Mouse (Mus musculus): ENCODE measurements at regions not wholly inside any gene's neighbourhood (a gene's known extent, or its start where the extent isn't known, plus 50 kb on each side); places are given as distances from the start of the nearest gene placed in this dataset.

GRCm38 (mm10) chr3:47095288-47095687 lies 647.3 kb upstream of the Pabpc4l start:
- Histone ChIP-seq H3K27me3 (replicated peaks; ENCODE audit: control insufficient read depth, insufficient read depth, low read length) (no peaks in the 10 kb centered on the region), H3K36me3 (ENCODE audit: control insufficient read depth, insufficient read depth, low read length) (no peaks in the 10 kb centered on the region), H3K27ac (ENCODE audit: insufficient read depth, low read depth, low read length) (no peak overlapping the region), H3K4me1 (ENCODE audit: control insufficient read depth, insufficient read depth, low read length) (no peaks in the 10 kb centered on the region), H3K4me3 (ENCODE audit: insufficient read depth, low read depth, low read length) (no peak overlapping the region)
- 67% methylated on average over 7 of the region's 7 CpGs for WGBS
- no peak for TF ChIP-seq CTCF (conservative IDR thresholded peaks at IDR 0.05; ENCODE audit: insufficient read depth, insufficient read length, low read depth, low read length)
- no peak for TF ChIP-seq POLR2A (IDR thresholded peaks at IDR 0.05; ENCODE audit: low read depth, low read length)
- no peak for DNase-seq

DNA sequence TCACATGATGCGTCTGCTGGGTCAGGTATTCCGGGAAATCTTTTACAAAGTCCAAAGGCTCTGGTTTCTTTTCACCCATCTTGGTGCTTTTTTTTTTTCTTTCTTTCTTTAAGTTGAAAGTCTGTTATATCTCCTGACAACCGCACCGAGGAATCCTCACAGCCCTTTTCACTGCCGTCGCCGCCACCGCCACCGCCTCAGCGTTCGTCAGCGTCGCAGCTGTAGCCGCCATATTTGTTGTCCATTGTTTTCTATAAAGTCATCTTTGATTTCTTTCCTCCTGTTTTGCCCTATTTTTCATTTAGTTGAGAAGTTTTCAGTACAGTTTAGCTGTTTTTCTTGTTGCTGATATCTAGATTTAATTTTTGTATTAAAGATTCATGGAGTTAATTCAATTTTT lies 603.5 kb upstream of the Pabpc4l start:
- Histone ChIP-seq H3K36me3 (ENCODE audit: control insufficient read depth, insufficient read depth, low read length) (no peaks in the 10 kb centered on the region), H3K4me3 (ENCODE audit: insufficient read depth, low read depth, low read length) (no peak overlapping the region), H3K4me1 (ENCODE audit: control insufficient read depth, insufficient read depth, low read length) (no peaks in the 10 kb centered on the region), H3K27me3 (replicated peaks; ENCODE audit: control insufficient read depth, insufficient read depth, low read length) (no peaks in the 10 kb centered on the region), H3K27ac (ENCODE audit: insufficient read depth, low read depth, low read length) (no peak overlapping the region)
- TF ChIP-seq POLR2A (IDR thresholded peaks at IDR 0.05; ENCODE audit: low read depth, low read length) (no peak), CTCF (conservative IDR thresholded peaks at IDR 0.05; ENCODE audit: insufficient read depth, insufficient read length, low read depth, low read length) (no peak)
- WGBS: 96% methylated on average over 14 of the region's 14 CpGs
- no peak for DNase-seq

DNA sequence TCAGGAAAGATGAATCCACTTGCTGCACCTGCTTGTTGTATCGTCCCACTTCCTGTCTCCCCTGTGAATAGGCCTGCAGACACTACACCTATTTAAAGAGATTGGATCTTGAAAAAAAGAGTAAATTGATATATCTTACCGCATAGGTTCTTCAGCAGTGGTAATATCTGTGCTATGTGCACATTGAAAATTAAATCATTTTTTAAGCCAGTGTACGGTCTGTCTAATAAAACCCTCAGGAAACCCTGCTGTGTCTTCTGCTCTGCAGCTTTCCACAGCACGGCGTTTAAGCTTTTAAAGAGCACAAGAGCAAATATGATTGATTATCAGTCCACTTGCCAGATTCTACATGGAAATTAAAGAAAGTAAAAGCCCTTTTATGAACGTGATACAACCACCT lies 577.7 kb upstream of the Pabpc4l start:
- TF ChIP-seq CTCF (conservative IDR thresholded peaks at IDR 0.05; ENCODE audit: insufficient read depth, insufficient read length, low read depth, low read length) (no peak), POLR2A (IDR thresholded peaks at IDR 0.05; ENCODE audit: low read depth, low read length) (no peak)
- no peak for DNase-seq
- no peaks in the 10 kb centered on the region for H3K27me3 ChIP-seq (replicated peaks; ENCODE audit: control insufficient read depth, insufficient read depth, low read length)
- H3K4me1 ChIP-seq (ENCODE audit: control insufficient read depth, insufficient read depth, low read length): no peaks in the 10 kb centered on the region
- H3K27ac ChIP-seq (ENCODE audit: insufficient read depth, low read depth, low read length): no peak overlapping the region
- 89% methylated on average over 6 of the region's 6 CpGs for WGBS
- H3K36me3 ChIP-seq (ENCODE audit: control insufficient read depth, insufficient read depth, low read length): no peaks in the 10 kb centered on the region
- no peak overlapping the region for H3K4me3 ChIP-seq (ENCODE audit: insufficient read depth, low read depth, low read length)

DNA sequence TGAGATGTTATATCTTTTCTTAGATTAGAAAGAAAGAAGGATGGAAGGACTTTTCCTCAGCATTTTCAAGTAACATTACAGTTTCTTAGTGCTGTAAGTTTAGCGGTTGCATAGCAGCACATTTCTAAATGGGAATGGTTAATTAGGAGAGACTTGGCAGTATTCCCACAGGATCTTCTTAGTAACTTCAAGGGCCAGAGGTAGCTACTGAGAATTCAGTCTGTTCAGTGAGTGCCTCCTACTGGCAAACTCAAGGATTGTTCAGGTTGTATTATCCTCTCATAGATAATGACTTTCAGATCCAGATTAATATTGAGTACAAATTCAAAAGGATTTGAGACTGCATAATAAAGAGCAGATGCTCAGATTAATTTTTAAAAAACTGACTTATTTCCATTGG lies 571.3 kb upstream of the Pabpc4l start:
- H3K36me3 ChIP-seq (ENCODE audit: control insufficient read depth, insufficient read depth, low read length): no peaks in the 10 kb centered on the region
- no peaks in the 10 kb centered on the region for H3K27me3 ChIP-seq (replicated peaks; ENCODE audit: control insufficient read depth, insufficient read depth, low read length)
- no peaks in the 10 kb centered on the region for H3K4me1 ChIP-seq (ENCODE audit: control insufficient read depth, insufficient read depth, low read length)
- H3K4me3 ChIP-seq (ENCODE audit: insufficient read depth, low read depth, low read length): no peak overlapping the region
- WGBS: 54% methylated on average over 1 of the region's 1 CpGs
- H3K27ac ChIP-seq (ENCODE audit: insufficient read depth, low read depth, low read length): no peak overlapping the region
- TF ChIP-seq POLR2A (IDR thresholded peaks at IDR 0.05; ENCODE audit: low read depth, low read length): no peak
- TF ChIP-seq CTCF (conservative IDR thresholded peaks at IDR 0.05; ENCODE audit: insufficient read depth, insufficient read length, low read depth, low read length): no peak
- peak; percentile 2 for DNase-seq

DNA sequence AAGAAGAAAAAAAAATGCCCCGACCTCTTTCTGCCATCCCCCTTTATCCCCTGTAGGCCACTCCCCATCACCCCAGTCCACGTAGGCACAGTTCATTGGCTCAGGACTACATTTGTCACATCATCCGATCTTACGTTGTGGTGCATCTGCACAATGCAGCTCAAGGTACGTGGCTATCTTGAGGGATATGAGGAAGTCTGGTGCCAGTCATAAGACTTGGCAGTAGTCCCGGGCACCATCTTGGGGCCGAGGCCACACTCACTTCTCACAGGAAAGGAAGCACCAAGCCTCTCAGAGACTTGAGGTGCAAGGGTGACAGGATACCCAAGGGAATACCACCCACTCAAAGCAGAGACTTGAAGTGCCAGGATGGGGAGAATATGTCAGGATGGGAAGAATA lies 570.5 kb upstream of the Pabpc4l start:
- Histone ChIP-seq H3K4me1 (ENCODE audit: control insufficient read depth, insufficient read depth, low read length) (no peaks in the 10 kb centered on the region), H3K27ac (ENCODE audit: insufficient read depth, low read depth, low read length) (no peak overlapping the region), H3K4me3 (ENCODE audit: insufficient read depth, low read depth, low read length) (no peak overlapping the region), H3K36me3 (ENCODE audit: control insufficient read depth, insufficient read depth, low read length) (no peaks in the 10 kb centered on the region), H3K27me3 (replicated peaks; ENCODE audit: control insufficient read depth, insufficient read depth, low read length) (no peaks in the 10 kb centered on the region)
- TF ChIP-seq CTCF (conservative IDR thresholded peaks at IDR 0.05; ENCODE audit: insufficient read depth, insufficient read length, low read depth, low read length) (no peak), POLR2A (IDR thresholded peaks at IDR 0.05; ENCODE audit: low read depth, low read length) (no peak)
- WGBS: 87% methylated on average over 7 of the region's 7 CpGs
- DNase-seq: no peak

DNA sequence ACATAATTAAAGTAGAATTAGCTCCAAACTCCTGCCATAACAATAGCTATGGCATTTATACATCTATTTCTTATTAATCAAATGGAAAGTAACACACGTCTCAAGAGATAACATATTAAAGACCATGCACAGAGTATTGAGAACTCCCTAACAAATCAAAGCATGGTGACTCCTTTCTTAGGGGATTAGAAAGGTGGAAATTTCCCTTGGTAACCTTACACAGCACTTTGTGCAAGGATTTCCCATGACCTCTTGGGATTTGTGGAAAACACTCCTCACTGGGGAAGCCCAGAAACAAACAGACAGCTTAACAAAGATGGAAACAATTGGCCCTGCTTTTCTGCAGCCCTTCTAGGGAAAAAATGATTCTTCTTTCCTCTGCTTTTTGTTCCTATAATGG lies 562.4 kb upstream of the Pabpc4l start:
- Histone ChIP-seq H3K4me3 (ENCODE audit: insufficient read depth, low read depth, low read length) (no peak overlapping the region), H3K27me3 (replicated peaks; ENCODE audit: control insufficient read depth, insufficient read depth, low read length) (no peaks in the 10 kb centered on the region), H3K36me3 (ENCODE audit: control insufficient read depth, insufficient read depth, low read length) (no peaks in the 10 kb centered on the region), H3K4me1 (ENCODE audit: control insufficient read depth, insufficient read depth, low read length) (no peaks in the 10 kb centered on the region), H3K27ac (ENCODE audit: insufficient read depth, low read depth, low read length) (no peak overlapping the region)
- 83% methylated on average over 1 of the region's 1 CpGs for WGBS
- DNase-seq: no peak
- no peak for TF ChIP-seq CTCF (conservative IDR thresholded peaks at IDR 0.05; ENCODE audit: insufficient read depth, insufficient read length, low read depth, low read length)

DNA sequence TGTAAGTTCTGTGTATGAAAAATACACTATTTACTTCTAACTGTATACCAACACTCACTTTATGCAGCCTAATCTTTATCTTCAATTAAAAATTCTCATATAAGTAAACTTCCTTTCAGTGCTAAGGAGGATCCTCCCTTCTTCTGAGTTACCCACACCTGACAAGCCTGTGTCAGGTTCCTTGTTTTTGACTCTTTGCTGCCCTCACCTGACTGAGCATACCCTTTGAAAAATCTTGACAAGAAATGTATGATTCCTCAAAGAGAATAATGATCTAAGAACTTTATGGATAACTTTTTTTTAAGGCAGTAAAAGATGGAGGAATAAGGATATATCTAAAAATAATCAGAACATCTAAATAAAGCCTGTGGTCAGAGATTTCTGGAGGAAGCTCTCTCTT lies 550.9 kb upstream of the Pabpc4l start:
- no peak for DNase-seq
- no peak for TF ChIP-seq POLR2A (IDR thresholded peaks at IDR 0.05; ENCODE audit: low read depth, low read length)
- TF ChIP-seq CTCF (conservative IDR thresholded peaks at IDR 0.05; ENCODE audit: insufficient read depth, insufficient read length, low read depth, low read length): no peak
- Histone ChIP-seq H3K4me3 (ENCODE audit: insufficient read depth, low read depth, low read length) (no peak overlapping the region), H3K36me3 (ENCODE audit: control insufficient read depth, insufficient read depth, low read length) (no peaks in the 10 kb centered on the region), H3K27ac (ENCODE audit: insufficient read depth, low read depth, low read length) (no peak overlapping the region), H3K4me1 (ENCODE audit: control insufficient read depth, insufficient read depth, low read length) (no peaks in the 10 kb centered on the region), H3K27me3 (replicated peaks; ENCODE audit: control insufficient read depth, insufficient read depth, low read length) (no peaks in the 10 kb centered on the region)

GRCm38 (mm10) chr3:46970744-46971143 lies 522.7 kb upstream of the Pabpc4l start:
- Histone ChIP-seq H3K4me1 (ENCODE audit: control insufficient read depth, insufficient read depth, low read length) (no peaks in the 10 kb centered on the region), H3K27me3 (replicated peaks; ENCODE audit: control insufficient read depth, insufficient read depth, low read length) (no peaks in the 10 kb centered on the region), H3K27ac (ENCODE audit: insufficient read depth, low read depth, low read length) (no peak overlapping the region), H3K36me3 (ENCODE audit: control insufficient read depth, insufficient read depth, low read length) (no peaks in the 10 kb centered on the region), H3K4me3 (ENCODE audit: insufficient read depth, low read depth, low read length) (no peak overlapping the region)
- TF ChIP-seq POLR2A (IDR thresholded peaks at IDR 0.05; ENCODE audit: low read depth, low read length): no peak
- no peak for TF ChIP-seq CTCF (conservative IDR thresholded peaks at IDR 0.05; ENCODE audit: insufficient read depth, insufficient read length, low read depth, low read length)
- 80% methylated on average over 4 of the region's 4 CpGs for WGBS
- DNase-seq: no peak

All from kidney, adult 2 months (tissue).